9 mouse cellular contexts compared by ENCODE assay signal in the genomic region with DNA sequence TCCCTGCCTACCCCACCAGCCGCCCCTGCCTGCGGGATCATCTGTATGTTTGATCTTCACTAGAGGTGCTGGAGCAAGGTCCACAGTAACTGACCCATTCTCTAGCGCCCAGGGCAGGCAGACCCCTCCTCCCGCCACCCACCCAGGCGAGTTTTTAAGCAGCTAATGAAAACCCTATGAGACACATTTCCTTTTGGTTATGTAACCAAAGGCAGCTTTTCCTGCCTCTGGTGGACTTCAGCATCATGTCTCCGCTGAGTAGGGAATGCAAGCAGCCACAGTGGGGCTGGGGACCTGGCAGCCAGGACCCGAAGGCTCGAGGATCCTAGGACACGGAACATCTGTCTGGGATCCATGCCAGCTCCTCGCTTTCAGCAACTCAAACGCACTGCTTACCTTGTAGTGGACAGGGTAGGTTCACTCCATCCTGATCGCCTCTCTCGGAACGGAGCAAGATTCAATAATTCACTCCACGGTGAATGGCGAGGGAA. TPM values are rescaled to one million over a fixed set of nuclear protein-coding genes. Genes with fewer than 3 reads are reported as not detected.
DNase-seq lines count a peak whose midpoint lies in the region; ATAC-seq lines count a peak whose summit lies in the region.
"Had no signal": no experiment of that assay in that cellular context is flagged by ENCODE, and none has a peak within 500 bp of the region (broad histone marks: within the 10 kb centered on the region; RNA-seq: fewer than 3 reads in every experiment).

No protein-coding gene starts in this region.

- peak; percentile 58 for DNase-seq in MN1 (ENCODE audit: low spot score)
- DNase-seq in cerebellum, adult 9-11 months = peak; percentile 75
- no peak for DNase-seq in adrenal gland, postnatal 10 days
- no peak for DNase-seq in urinary bladder, postnatal 4 days (ENCODE audit: low spot score in 2 of 2)
- DNase-seq in natural killer cell, adult 2 months (ENCODE audit: low spot score in 2 of 2) = no peak

- H3K27me3 ChIP-seq in hindbrain, embryonic 12.5 days = peaks cover 38% of the 10 kb centered on the region
- peaks cover 43% of the 10 kb centered on the region for H3K27me3 ChIP-seq in midbrain, embryonic 12.5 days

- 14% methylated on average over 16 of the region's 16 CpGs for WGBS in hindbrain, embryonic 12.5 days
- 13% methylated on average over 16 of the region's 16 CpGs for WGBS in midbrain, embryonic 12.5 days

- H3K9me3 ChIP-seq in hindbrain, embryonic 12.5 days (replicated peaks) = no peaks in the 10 kb centered on the region
- H3K9me3 ChIP-seq in midbrain, embryonic 12.5 days = no peaks in the 10 kb centered on the region

- H3K4me1 ChIP-seq in hindbrain, embryonic 12.5 days = peaks cover 19% of the 10 kb centered on the region
- H3K4me1 ChIP-seq in midbrain, embryonic 12.5 days = peaks cover 32% of the 10 kb centered on the region

- ATAC-seq in hindbrain, embryonic 12.5 days (ENCODE audit: low FRiP score) = peak; percentile 44
- no peak for ATAC-seq in midbrain, embryonic 12.5 days (ENCODE audit: low FRiP score, low read depth)
- ATAC-seq in inflammation-experienced regulatory T-cells, adult 6 months = no peak

- H3K36me3 ChIP-seq in hindbrain, embryonic 12.5 days = no peaks in the 10 kb centered on the region
- H3K36me3 ChIP-seq in midbrain, embryonic 12.5 days = no peaks in the 10 kb centered on the region

- peak overlapping the region; percentile 84 for H3K4me2 ChIP-seq in hindbrain, embryonic 12.5 days (replicated peaks)
- peak overlapping the region; percentile 79 for H3K4me2 ChIP-seq in midbrain, embryonic 12.5 days (replicated peaks)

- H3K4me3 ChIP-seq in hindbrain, embryonic 12.5 days = peak overlapping the region; percentile 48
- peak overlapping the region; percentile 48 for H3K4me3 ChIP-seq in midbrain, embryonic 12.5 days

- H3K9ac ChIP-seq in hindbrain, embryonic 12.5 days = peak overlapping the region; percentile 54; the same call in 1 of the 2 replicates
- H3K9ac ChIP-seq in midbrain, embryonic 12.5 days (replicated peaks) = peak overlapping the region; percentile 43

- no peak overlapping the region for H3K27ac ChIP-seq in hindbrain, embryonic 12.5 days
- no peak overlapping the region for H3K27ac ChIP-seq in midbrain, embryonic 12.5 days (replicated peaks)

RNA-seq across cellular contexts. Expression of gene Kcnj6, which starts 0.7 kb away (rescaled TPM):
- polyA plus RNA-seq in hindbrain, embryonic 12.5 days (2016; fragmentation: Nextera tagmentation; extraction: Ambion mirVana) = 0.26 and 0.53 TPM in 2 replicates
- 0.64 and 1.2 TPM in 2 replicates for polyA plus RNA-seq in midbrain, embryonic 12.5 days (2016; fragmentation: Nextera tagmentation; extraction: Ambion mirVana)
- under 1 TPM; 0.33 to 0.64 TPM for total RNA-seq in adrenal gland, postnatal 10 days (2021)
- polyA plus RNA-seq in inflammation-experienced regulatory T-cells, adult 6 months (2017; shearing (Covaris generic)) = not detected
- total RNA-seq: neutrophil, adult 5-6 weeks had no signal

Comparison
In these comparisons a context has a peak if more than half of its experiments do, and no peak if none do; other contexts are left out.
1. DNase-seq: peak in MN1 (single experiment) and cerebellum, adult 9-11 months (single experiment); none in adrenal gland, postnatal 10 days (single experiment), urinary bladder, postnatal 4 days (0 of 2) and natural killer cell, adult 2 months (0 of 2).